Mouse (Mus musculus) G1E (cell line): ENCODE results near the gene Scnn1a.

Experiments
- CTCF ChIP-seq: IDR thresholded peaks from 2 replicates; pipeline ENCODE4 v1.5.1; 2012; ENCODE audit warnings: low read depth, low read length, inconsistent platforms, mixed read lengths
- POLR2AphosphoS5 ChIP-seq: IDR thresholded peaks from 2 replicates; pipeline ENCODE4 v1.6.1; 2012; ENCODE audit warnings: low read depth, low read length, inconsistent platforms; ENCODE audit not compliant: insufficient replicate concordance

GRCm38 (mm10) chr6:125314231-125314563 lies 6.3 kb upstream of the Scnn1a start:
- TF ChIP-seq CTCF (no peak), POLR2AphosphoS5 (no peak)
